Mouse (Mus musculus) yolk sac, embryonic 10.5 days (tissue): ENCODE results near the gene Mrps17.
A peak's percentile ranks its signal among the peaks of the same experiment; 100 is the strongest.
"Not testable (repeated sequence)": the region's sequence is repeated elsewhere in the genome, so short reads cannot be mapped to it uniquely, and the experiment has no call there.

Source experiments
- DNase-seq: peaks from one replicate; pipeline ENCODE4 v3.0.0-alpha.2; 2017; ENCODE audit warnings: low spot score

The Mrps17 gene

DNA sequence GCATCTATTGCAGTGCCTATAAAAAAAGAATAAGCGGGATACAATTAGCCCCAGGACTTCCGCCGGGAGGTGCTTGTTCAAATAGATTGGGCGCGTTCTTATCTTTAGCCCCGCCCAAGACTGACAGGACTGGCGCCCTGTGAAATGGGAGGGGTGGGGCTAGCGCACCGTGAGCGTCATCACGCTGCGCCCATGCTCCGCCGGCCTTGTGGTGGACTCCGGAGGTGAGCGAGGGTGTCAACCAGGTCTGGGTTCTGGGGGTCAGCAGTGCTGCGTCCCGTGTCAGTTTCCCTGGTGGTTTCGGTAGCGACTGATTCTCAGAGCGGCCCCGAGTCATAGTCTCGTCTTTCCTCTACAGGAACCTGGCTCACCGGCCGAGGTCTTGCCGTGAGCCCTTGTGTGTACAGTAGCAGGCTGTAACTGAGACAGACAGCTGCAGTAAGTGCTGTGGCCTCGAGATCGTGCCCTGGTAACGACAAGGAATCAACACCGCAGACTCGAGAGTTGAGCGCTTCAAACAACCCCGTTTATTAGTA, at the start of gene Mrps17:
Gene Mrps17 (plus strand): TSS at position 172 of the 536 bp plus-strand sequence.
- DNase-seq, result peak; percentile 94

GRCm38 (mm10) chr5:129666271-129666909, 48.9 kb upstream of the Mrps17 start:
- DNase-seq, result no peak

DNA sequence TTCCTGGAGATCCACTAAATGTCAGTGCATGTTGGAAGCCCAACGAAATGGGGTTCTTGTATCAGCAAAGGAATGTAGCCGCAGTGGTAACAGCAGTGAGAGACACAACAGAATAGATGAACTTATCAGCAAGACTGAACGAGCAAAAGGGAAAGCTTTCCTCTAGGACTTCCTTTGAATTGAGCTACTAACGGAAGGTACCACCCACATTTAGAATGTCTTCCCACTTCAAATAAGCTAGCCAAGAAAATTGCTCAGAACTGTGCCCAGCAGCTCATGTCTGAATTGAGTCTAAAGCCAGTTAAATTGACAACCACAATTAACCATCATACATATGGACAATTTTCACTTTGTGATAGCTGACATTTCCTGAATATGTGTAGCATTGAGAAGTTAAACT, 47.4 kb upstream of the Mrps17 start:
- DNase-seq, result no peak

DNA sequence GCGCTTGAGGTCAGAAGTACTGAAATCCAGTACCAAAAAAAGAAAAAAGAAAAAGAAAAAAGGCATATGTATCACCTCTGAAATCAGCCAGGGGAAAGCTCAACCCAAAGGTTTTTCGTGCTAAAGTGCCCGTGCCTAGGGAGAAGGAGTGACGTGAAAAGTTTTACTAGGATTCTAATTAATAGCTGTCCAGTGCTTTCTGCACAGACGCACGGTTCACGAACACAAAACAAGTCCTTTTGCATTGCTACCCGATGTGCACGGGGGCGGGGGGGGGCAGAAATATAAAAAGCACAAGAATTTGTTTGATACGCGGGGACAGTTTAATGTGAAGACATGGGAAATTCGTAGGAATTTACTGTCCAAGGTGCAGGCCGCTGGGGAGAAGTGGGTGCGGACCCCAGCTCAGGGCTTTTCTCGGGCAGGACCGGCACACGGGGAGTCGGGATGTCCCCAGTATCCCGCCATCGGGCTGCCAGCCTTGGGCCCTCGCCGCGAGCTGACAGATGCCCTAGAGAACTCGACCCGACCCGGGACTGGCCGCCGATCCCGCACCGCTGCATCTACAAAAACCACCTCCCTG, 45.8 kb upstream of the Mrps17 start:
- DNase-seq, result no peak

DNA sequence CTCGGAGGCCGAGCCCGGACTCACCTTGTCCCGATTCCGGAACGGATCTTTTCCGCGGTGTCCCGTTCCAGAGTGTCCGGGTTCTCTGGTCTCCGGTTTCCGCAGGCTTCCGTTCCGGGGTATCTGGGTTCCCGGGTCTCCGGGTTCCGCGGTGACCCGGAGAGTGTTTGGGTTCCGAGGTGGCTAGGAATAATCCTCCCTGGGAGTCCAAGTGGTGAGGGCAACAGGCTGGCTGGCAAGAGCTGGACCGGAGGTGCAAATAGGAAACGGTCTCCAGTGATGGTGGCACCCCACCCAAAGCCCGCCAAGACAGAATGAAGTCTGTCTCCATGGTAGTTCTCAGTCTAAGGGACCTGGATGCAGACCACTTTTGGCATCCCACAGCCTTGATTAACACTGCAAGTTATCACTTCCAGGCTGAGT, 45.2 kb upstream of the Mrps17 start, which contains the start of gene Zfp11:
Gene Zfp11 (minus strand): TSS at position 64 of the 423 bp plus-strand sequence.
- DNase-seq, result peak; percentile 73

- DNase-seq, result not testable (repeated sequence)
Observed at GRCm38 (mm10) chr5:129685141-129685540, 30.2 kb upstream of the Mrps17 start.

GRCm38 (mm10) chr5:129687621-129688020, 27.7 kb upstream of the Mrps17 start:
- DNase-seq, result no peak

- DNase-seq, result no peak
Observed at GRCm38 (mm10) chr5:129690528-129690927, 24.8 kb upstream of the Mrps17 start.

GRCm38 (mm10) chr5:129700506-129700905, 14.8 kb upstream of the Mrps17 start:
- no peak for DNase-seq

- DNase-seq, result no peak
Observed at GRCm38 (mm10) chr5:129701706-129702105, 13.6 kb upstream of the Mrps17 start.

DNA sequence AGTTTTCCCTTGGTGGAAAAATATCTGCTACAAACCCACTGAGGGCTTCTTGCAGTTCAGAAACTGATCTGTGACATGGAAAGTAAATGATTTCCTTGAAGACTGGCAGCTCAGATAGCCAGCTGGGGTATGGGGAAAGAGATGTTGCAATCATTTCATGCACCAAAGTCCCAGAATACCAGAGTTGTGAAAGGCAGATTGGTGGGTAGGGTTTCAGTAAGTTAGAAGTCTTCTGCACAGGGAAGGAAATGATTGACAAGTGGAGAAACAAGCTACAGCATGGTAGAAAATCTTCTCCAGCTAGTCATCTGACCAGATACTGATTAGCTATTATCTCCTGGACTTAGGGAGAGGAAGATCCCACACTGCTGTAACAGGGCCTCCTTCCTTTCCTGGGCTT, 11.9 kb upstream of the Mrps17 start:
- DNase-seq, result peak; percentile 73

GRCm38 (mm10) chr5:129708412-129708811, 6.9 kb upstream of the Mrps17 start, which contains the start of gene Sept14:
Sept14 (minus strand) TSS chr5:129708512.
- no peak for DNase-seq

- no peak for DNase-seq
Observed at GRCm38 (mm10) chr5:129717016-129717415, 1.7 kb downstream of the Mrps17 start.

DNA sequence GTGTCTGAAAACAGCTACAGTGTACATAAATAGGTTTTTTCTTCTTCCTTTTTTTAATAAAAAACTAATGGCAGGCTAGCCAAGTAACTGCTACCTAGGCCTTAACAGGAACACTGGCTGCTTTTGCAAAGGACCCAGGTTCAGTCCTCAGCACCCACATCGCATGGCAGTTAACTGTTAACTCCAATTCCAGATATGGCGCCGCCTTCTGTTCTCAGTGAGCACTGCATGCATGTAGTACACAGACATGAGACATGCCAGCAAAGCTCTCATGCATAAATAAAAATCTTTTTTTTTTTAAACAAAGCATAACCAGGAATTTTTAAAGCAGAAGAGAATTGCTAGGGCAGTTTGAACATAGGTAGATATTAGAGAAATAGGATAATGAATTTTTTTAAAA, 4.9 kb downstream of the Mrps17 start:
- no peak for DNase-seq

GRCm38 (mm10) chr5:129724268-129724667, 9.0 kb downstream of the Mrps17 start:
- DNase-seq, result no peak

DNA sequence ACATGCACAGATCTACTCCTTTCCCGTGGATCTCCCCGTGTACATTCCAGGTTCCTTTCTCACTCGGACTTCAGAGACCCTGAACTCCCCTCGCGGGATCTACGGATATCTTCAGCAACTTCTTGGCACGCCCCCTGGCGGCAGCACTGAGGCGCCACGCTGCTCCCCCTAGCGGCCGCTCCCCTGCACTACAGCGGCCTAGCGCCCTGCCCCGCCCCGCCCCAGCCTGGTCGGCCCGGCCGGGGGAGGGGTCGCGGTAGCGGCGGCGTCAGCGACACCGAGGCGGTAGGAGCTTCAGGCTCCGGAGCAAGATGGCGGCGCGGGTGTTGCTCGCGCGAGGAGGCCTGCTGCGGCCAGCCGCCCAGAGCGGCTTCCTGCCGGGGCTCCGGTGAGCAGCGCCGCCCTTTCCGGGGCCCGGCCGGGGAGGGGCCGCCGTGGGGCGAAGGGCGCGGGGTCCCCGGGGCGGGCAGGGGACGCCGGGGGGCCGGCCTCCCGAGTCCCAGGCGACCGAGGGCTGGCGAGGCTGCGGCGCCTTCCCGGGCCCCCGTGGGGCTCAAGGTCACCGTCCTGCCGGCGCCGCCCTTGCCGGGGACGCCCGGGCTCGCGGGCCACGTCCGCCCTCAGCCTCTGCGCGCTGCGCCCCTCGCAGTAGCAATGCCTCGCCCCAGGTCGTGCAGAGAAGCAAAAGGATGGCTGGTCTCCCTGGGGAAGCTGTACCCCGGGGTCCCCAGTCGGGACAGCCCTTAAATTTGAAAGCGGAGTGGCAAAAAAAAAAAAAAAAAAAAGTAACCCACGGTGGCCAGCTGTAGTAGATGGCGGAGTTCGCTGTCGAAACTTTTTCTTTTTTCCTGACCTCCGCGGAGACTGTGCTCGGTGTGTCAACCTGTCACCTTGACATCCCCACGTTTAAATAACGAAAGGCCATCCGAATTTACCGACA, 9.8 kb downstream of the Mrps17 start, which contains the start of gene Nipsnap2:
Gene Nipsnap2 (plus strand): TSS at position 230 of the 940 bp plus-strand sequence.
- peak; percentile 92 for DNase-seq

DNA sequence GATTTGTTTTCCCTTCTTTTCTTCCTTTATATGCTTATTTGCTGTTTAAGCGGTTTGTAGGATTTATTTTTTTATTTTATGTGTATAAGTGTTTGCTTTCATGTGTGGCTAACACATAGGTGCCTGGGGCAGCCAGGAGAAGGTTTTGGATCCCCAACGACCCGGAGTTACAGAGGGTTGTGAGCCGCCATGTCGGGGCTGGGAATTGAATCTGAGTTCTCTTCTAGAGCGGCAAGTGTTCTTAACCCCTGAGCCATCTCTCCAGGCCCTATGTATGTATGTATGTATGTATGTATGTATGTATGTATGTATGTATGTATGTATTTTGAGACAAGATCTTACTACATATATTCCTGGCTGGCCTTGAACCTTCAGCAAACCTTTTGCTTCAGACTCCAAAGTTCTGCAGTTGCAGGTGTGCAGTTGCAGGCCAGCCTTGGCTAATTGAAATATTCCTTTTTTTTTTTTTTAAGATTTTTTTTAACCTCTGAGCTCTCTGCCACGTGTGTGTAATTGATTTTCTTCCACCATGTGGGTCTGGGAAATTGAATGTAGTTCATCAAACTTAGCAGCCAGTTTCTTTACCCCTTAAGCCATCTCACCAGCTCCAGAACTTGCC, 10.6 kb downstream of the Mrps17 start:
- DNase-seq, result peak; percentile 55

DNA sequence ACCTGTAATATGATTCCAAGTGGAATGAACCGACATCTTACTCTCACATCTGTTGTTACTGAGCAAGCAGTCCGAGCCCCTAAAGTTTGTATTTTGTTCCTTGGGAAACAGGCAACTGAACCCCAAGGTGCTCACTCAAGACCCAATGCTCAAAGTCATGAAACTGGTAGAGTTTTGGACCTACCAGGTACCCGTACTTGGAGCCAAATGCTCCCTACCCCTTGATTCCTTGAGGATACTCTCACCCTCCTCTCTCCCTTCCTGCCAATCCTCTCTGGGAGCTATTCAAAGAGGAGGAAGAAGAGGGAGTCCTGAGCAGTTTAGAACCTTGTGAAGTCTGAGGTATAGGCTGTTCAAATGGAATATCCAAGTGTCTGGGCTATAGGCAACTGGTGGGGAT, 11.5 kb downstream of the Mrps17 start:
- DNase-seq, result no peak

- peak; percentile 85 for DNase-seq
Observed at GRCm38 (mm10) chr5:129729286-129729685, 14.0 kb downstream of the Mrps17 start.

- DNase-seq, result peak; percentile 73
Observed at GRCm38 (mm10) chr5:129730344-129730743, 15.0 kb downstream of the Mrps17 start.

DNA sequence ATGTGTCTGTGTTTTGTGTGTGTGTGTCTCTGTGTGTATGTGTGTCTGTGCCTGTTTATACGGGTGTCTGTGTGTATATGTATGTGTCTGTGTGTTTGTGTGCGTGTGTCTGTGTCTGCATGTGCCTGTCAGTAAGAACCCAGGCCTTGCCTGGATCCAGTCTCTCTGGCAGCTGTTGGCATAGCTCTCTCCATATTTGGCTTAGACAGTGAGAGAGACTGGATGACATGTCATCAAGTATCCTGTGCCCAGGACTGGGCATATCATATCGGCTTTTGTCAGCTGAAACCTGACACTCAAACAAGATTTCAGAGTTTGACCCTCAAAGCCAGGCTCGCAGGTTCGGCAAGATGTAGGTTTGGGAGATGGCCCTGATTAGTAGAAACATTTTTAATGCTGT, 15.7 kb downstream of the Mrps17 start:
- DNase-seq, result no peak

- no peak for DNase-seq
Observed at GRCm38 (mm10) chr5:129740976-129741375, 25.7 kb downstream of the Mrps17 start.
